In the genomic region with DNA sequence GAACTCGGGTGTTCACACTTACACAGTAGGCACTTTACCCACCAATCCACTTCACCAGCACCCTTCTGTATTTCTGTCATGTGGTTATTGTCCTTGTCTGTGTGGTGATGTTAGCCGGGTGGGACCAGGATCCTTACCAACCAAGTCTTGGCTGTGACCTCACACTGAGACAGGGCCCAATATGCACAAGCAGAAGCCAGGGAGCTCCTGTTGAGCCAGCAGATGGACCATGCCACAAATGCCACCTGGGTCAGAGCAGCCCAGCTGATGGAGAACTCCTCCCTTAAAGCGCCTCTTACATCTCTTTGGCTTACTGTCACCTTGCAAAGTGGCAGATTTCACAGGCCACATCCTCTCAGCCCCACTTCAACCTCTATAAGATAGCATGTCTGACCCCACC, we compare ENCODE assay signal across 17 mouse cellular contexts.
DNase-seq lines count a peak whose midpoint lies in the region; ATAC-seq lines count a peak whose summit lies in the region.
"Had no signal": no experiment of that assay in that cellular context is flagged by ENCODE, and none has a peak within 500 bp of the region (broad histone marks: within the 10 kb centered on the region; RNA-seq: fewer than 3 reads in every experiment).

No protein-coding gene starts in this region.

- 0 out of 2 replicates have a peak, but pooled peaks have one; percentile 52 for ATAC-seq in cerebellum, adult (ENCODE audit: insufficient number of reproducible peaks, low FRiP score, low TSS enrichment)
- ATAC-seq: CD4-positive, CD25-positive, alpha-beta regulatory T cell, adult 4 months; forebrain, embryonic 13.5 days; forebrain, postnatal 0 days; intestine, embryonic 15.5 days had no signal

- DNase-seq in cerebellum, postnatal 4 days (ENCODE audit: low spot score in 2 of 2) = no peak
- DNase-seq in brain, adult 2 months (ENCODE audit: low read depth, low spot score) = peak; percentile 72
- peak; percentile 48 for DNase-seq in cerebellum, adult 9-10 months
- peak; percentile 64 to 66 for DNase-seq in cerebellum, postnatal 25 days
- no peak for DNase-seq in gastrocnemius, postnatal 4 days (ENCODE audit: low spot score in 2 of 2)
- no peak for DNase-seq in gastrocnemius, postnatal 10 days
- DNase-seq: adrenal gland, postnatal 14 days; B cell, adult 2 months; forebrain, postnatal 0 days; gastrocnemius, adult 2 months; gastrocnemius, postnatal 36 days; heart, adult 2 months; kidney, adult 2 months had no signal

Comparison
In these comparisons a context has a peak if more than half of its experiments do, and no peak if none do; other contexts are left out.
1. DNase-seq: peak in brain, adult 2 months (single experiment), cerebellum, adult 9-10 months (single experiment) and cerebellum, postnatal 25 days (2 of 2); none in cerebellum, postnatal 4 days (0 of 2), gastrocnemius, postnatal 4 days (0 of 2) and gastrocnemius, postnatal 10 days (single experiment).